Mouse (Mus musculus) liver, postnatal 0 days (tissue): ENCODE results near the gene Rsg1. TPM values are rescaled to one million over a fixed set of nuclear protein-coding genes. Genes with fewer than 3 reads are reported as not detected.

Source experiments
- ATAC-seq: fragments of 200-750 bp; cut with Nextera tagmentation; 2 replicates; pipeline ENCODE4 v1.8.0; 2017; ENCODE audit warnings: mild to moderate bottlenecking, moderate library complexity
- DNase-seq: peaks from one replicate; pipeline ENCODE4 v3.0.0-alpha.2; 2016
- H3K27ac ChIP-seq: fragments of 300-500 bp; sonication (generic); 2 replicates; pipeline ENCODE4 v1.5.1; 2014; ENCODE audit warnings: antibody characterized with exemption, moderate library complexity, mild to moderate bottlenecking, low read depth
- H3K27me3 ChIP-seq: fragments of 300-500 bp; sonication (generic); 2 replicates; pipeline ENCODE4 v1.6.1; 2014; ENCODE audit warnings: low read length, control low read depth, mixed read lengths; ENCODE audit not compliant: insufficient read depth
- H3K36me3 ChIP-seq: fragments of 300-500 bp; sonication (generic); replicated peaks from 2 replicates; pipeline ENCODE4 v1.6.1; 2014; ENCODE audit warnings: mild to moderate bottlenecking, control low read depth, low read length, moderate library complexity, mixed read lengths; ENCODE audit not compliant: insufficient read depth
- H3K4me1 ChIP-seq: fragments of 300-500 bp; sonication (generic); 2 replicates; pipeline ENCODE4 v1.6.1; 2014; ENCODE audit warnings: antibody characterized with exemption, mild to moderate bottlenecking, control low read depth; ENCODE audit not compliant: insufficient read depth
- H3K4me2 ChIP-seq: fragments of 300-500 bp; sonication (generic); 2 replicates; pipeline ENCODE4 v1.6.1; 2014; ENCODE audit warnings: low read depth, mild to moderate bottlenecking, low read length, moderate library complexity, mixed read lengths
- H3K4me3 ChIP-seq: fragments of 300-500 bp; sonication (generic); 2 replicates; pipeline ENCODE4 v1.5.1; 2014; ENCODE audit warnings: low read depth, low read length
- H3K9ac ChIP-seq: fragments of 300-500 bp; sonication (generic); replicated peaks from 2 replicates; pipeline ENCODE4 v1.6.1; 2014; ENCODE audit warnings: mild to moderate bottlenecking, moderate library complexity
- H3K9me3 ChIP-seq: fragments of 300-500 bp; sonication (generic); 2 replicates; pipeline ENCODE4 v1.6.1; 2016; ENCODE audit warnings: mild to moderate bottlenecking, control low read depth, low read length, mixed read lengths
- CTCF ChIP-seq: sonication (generic); IDR thresholded peaks from 2 replicates; pipeline ENCODE4 v1.5.1; 2016; ENCODE audit warnings: antibody characterized with exemption, low read depth
- EP300 ChIP-seq: IDR thresholded peaks from 2 replicates; pipeline ENCODE4 v1.6.1; 2016; ENCODE audit warnings: antibody characterized with exemption, low read depth, mild to moderate bottlenecking
- WGBS: fragments of 180-500 bp; shearing (Covaris S2); extraction: QIAGEN DNeasy Blood & Tissue Kit; methylation state at CpG from one replicate; pipeline ENCODE4 v1.1.7; 2014; ENCODE audit not compliant: insufficient replicate concordance; 5-methylcytosine and 5-hydroxymethylcytosine counted together
- polyA plus RNA-seq: library from polyadenylated mRNA; unstranded; fragments of >200 nt; fragmentation: Nextera tagmentation; extraction: Ambion mirVana; gene quantifications from 2 replicates; pipeline ENCODE4 v1.2.1, GENCODE M21; 2015

Gene Rsg1
- polyA plus RNA-seq, 1 experiment from 2014 or later: 0.43 TPM

GRCm38 (mm10) chr4:141178500-141178899, 35.3 kb upstream of the Rsg1 start:
- H3K27me3 ChIP-seq: no peaks in the 10 kb centered on the region
- no peak overlapping the region for H3K4me2 ChIP-seq
- no peak overlapping the region for H3K9ac ChIP-seq
- no peak for TF ChIP-seq CTCF
- TF ChIP-seq EP300: no peak
- no peak for DNase-seq
- peaks cover 5% of the 10 kb centered on the region for H3K4me1 ChIP-seq
- H3K27ac ChIP-seq: no peak overlapping the region
- 90% methylated on average over 4 of the region's 4 CpGs for WGBS
- H3K36me3 ChIP-seq: peaks cover 58% of the 10 kb centered on the region
- ATAC-seq: no peak
- H3K4me3 ChIP-seq: no peak overlapping the region
- no peaks in the 10 kb centered on the region for H3K9me3 ChIP-seq

- no peak overlapping the region for H3K9ac ChIP-seq
- no peak for TF ChIP-seq CTCF
- TF ChIP-seq EP300: no peak
- H3K27ac ChIP-seq: no peak overlapping the region
- H3K36me3 ChIP-seq: peaks cover 52% of the 10 kb centered on the region
- ATAC-seq (no peak), DNase-seq (no peak)
- WGBS: 90% methylated on average over 8 of the region's 8 CpGs
- H3K9me3 ChIP-seq: no peaks in the 10 kb centered on the region
- no peak overlapping the region for H3K4me3 ChIP-seq
- H3K4me2 ChIP-seq: no peak overlapping the region
- H3K27me3 ChIP-seq: no peaks in the 10 kb centered on the region
- peaks cover 11% of the 10 kb centered on the region for H3K4me1 ChIP-seq
Measured at GRCm38 (mm10) chr4:141180831-141181230, 32.9 kb upstream of the Rsg1 start.

GRCm38 (mm10) chr4:141181981-141182380, 31.8 kb upstream of the Rsg1 start:
- peaks cover 17% of the 10 kb centered on the region for H3K4me1 ChIP-seq
- 76% methylated on average over 6 of the region's 6 CpGs for WGBS
- no peak overlapping the region for H3K4me3 ChIP-seq
- H3K4me2 ChIP-seq: no peak overlapping the region
- no peak overlapping the region for H3K27ac ChIP-seq
- DNase-seq (no peak), ATAC-seq (no peak)
- no peaks in the 10 kb centered on the region for H3K27me3 ChIP-seq
- H3K36me3 ChIP-seq: peaks cover 45% of the 10 kb centered on the region
- no peak overlapping the region for H3K9ac ChIP-seq
- TF ChIP-seq EP300 (no peak), CTCF (no peak)
- no peaks in the 10 kb centered on the region for H3K9me3 ChIP-seq

GRCm38 (mm10) chr4:141183932-141184331, 29.8 kb upstream of the Rsg1 start:
- H3K27ac ChIP-seq: no peak overlapping the region
- no peak overlapping the region for H3K4me3 ChIP-seq
- no peak for DNase-seq
- TF ChIP-seq EP300 (no peak), CTCF (no peak)
- H3K9ac ChIP-seq: no peak overlapping the region
- ATAC-seq: no peak
- H3K36me3 ChIP-seq: peaks cover 32% of the 10 kb centered on the region
- peaks cover 23% of the 10 kb centered on the region for H3K4me1 ChIP-seq
- H3K27me3 ChIP-seq: no peaks in the 10 kb centered on the region
- no peak overlapping the region for H3K4me2 ChIP-seq
- WGBS: 89% methylated on average over 2 of the region's 2 CpGs
- no peaks in the 10 kb centered on the region for H3K9me3 ChIP-seq

GRCm38 (mm10) chr4:141184426-141184825, 29.3 kb upstream of the Rsg1 start:
- H3K27me3 ChIP-seq: no peaks in the 10 kb centered on the region
- H3K4me2 ChIP-seq: no peak overlapping the region
- ATAC-seq: no peak
- TF ChIP-seq CTCF (no peak), EP300 (no peak)
- WGBS: 87% methylated on average over 4 of the region's 4 CpGs
- no peak overlapping the region for H3K27ac ChIP-seq
- no peak overlapping the region for H3K4me3 ChIP-seq
- no peak for DNase-seq
- peaks cover 32% of the 10 kb centered on the region for H3K36me3 ChIP-seq
- H3K9ac ChIP-seq: no peak overlapping the region
- no peaks in the 10 kb centered on the region for H3K9me3 ChIP-seq
- peaks cover 24% of the 10 kb centered on the region for H3K4me1 ChIP-seq

GRCm38 (mm10) chr4:141186923-141187836, 26.6 kb upstream of the Rsg1 start:
- DNase-seq (no peak), ATAC-seq (peak; percentile 87)
- no peaks in the 10 kb centered on the region for H3K27me3 ChIP-seq
- no peak overlapping the region for H3K4me2 ChIP-seq
- peaks cover 19% of the 10 kb centered on the region for H3K36me3 ChIP-seq
- peaks cover 24% of the 10 kb centered on the region for H3K4me1 ChIP-seq
- peak overlapping the region; percentile 83 for H3K27ac ChIP-seq
- no peak for TF ChIP-seq CTCF
- no peak overlapping the region for H3K9ac ChIP-seq
- H3K9me3 ChIP-seq: no peaks in the 10 kb centered on the region
- H3K4me3 ChIP-seq: no peak overlapping the region
- 62% methylated on average over 9 of the region's 9 CpGs for WGBS
